Mouse (Mus musculus): ENCODE results near the gene Dpep3.

The Dpep3 gene

GRCm38 (mm10) chr8:105936866-105937475 lies 42.3 kb downstream of the Dpep3 start:
- peak; percentile 83 to 89 for DNase-seq (ENCODE audit: low spot score in 2 of 2)

GRCm38 (mm10) chr8:105935863-105936603 lies 43.2 kb downstream of the Dpep3 start:
- peak in 1 of 2 experiments; percentile 60 for DNase-seq (ENCODE audit: low spot score in 2 of 2)

GRCm38 (mm10) chr8:105935105-105935504 lies 44.1 kb downstream of the Dpep3 start:
- no peak for DNase-seq (ENCODE audit: low spot score in 2 of 2)

GRCm38 (mm10) chr8:105933762-105934161 lies 45.5 kb downstream of the Dpep3 start, which contains the start of gene Ctrl:
Gene Ctrl (minus strand): TSS chr8:105933862.
- no peak for DNase-seq (ENCODE audit: low spot score in 2 of 2)

GRCm38 (mm10) chr8:105932525-105932924 lies 46.7 kb downstream of the Dpep3 start:
- DNase-seq (ENCODE audit: low spot score in 2 of 2) = peak in 1 of 2 experiments; percentile 61

GRCm38 (mm10) chr8:105931271-105931670 lies 48.0 kb downstream of the Dpep3 start:
- no peak for DNase-seq (ENCODE audit: low spot score in 2 of 2)

- DNase-seq (ENCODE audit: low spot score in 2 of 2) = peak; percentile 87 to 98
Observed at GRCm38 (mm10) chr8:105930602-105931001, 48.6 kb downstream of the Dpep3 start.

- no peak for DNase-seq (ENCODE audit: low spot score in 2 of 2)
Observed at GRCm38 (mm10) chr8:105925123-105925522, 54.1 kb downstream of the Dpep3 start.

All from spleen, postnatal 4 days (tissue).